Mouse (Mus musculus): ENCODE data around the gene Rgl3. TPM values are rescaled to one million over a fixed set of nuclear protein-coding genes. Genes with fewer than 3 reads are reported as not detected.

Gene Rgl3
- polyA plus RNA-seq, 1 experiment from 2014 or later: 1.3 TPM

GRCm38 (mm10) chr9:21955225-21955569, 34.0 kb downstream of the Rgl3 start:
- H3K4me2 ChIP-seq (replicated peaks): peak overlapping the region; percentile 50
- H3K9me3 ChIP-seq (ENCODE audit: control insufficient read depth, low read length): no peaks in the 10 kb centered on the region
- no peaks in the 10 kb centered on the region for H3K36me3 ChIP-seq (replicated peaks; ENCODE audit: control insufficient read depth, insufficient read depth)
- H3K4me1 ChIP-seq (replicated peaks; ENCODE audit: control insufficient read depth, insufficient read depth, low read length): peaks cover 11% of the 10 kb centered on the region
- ATAC-seq (ENCODE audit: low FRiP score) (peak; percentile 58), DNase-seq (ENCODE audit: low spot score) (no peak)
- peaks cover 13% of the 10 kb centered on the region for H3K27me3 ChIP-seq (ENCODE audit: control insufficient read depth, insufficient read depth, low read length)
- 2% methylated on average over 18 of the region's 18 CpGs for WGBS
- peak overlapping the region; percentile 80; the same call in 1 of the 2 replicates for H3K9ac ChIP-seq
- H3K27ac ChIP-seq: peak overlapping the region; percentile 97
- peak overlapping the region; percentile 64 for H3K4me3 ChIP-seq (replicated peaks; ENCODE audit: low read length)

DNA sequence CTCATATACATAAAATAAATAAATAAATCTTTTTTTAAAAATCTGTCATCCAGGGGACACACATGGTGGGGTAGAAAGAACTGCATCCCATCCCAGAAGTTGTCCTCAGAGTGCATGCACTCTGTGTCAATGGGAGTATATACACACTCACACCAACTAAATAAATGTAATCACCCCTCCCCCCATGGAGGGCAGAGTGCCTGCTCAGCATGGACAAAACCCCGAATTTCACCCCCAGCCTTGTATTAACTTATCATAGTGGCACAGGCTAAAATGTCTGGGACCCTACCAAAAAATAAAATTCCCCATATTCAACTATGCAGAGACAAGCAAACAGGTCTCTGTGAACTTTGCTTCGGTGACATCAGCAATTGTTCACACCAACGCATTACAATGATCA, 34.6 kb downstream of the Rgl3 start:
- WGBS: 77% methylated on average over 3 of the region's 3 CpGs
- Histone ChIP-seq H3K4me1 (replicated peaks; ENCODE audit: control insufficient read depth, insufficient read depth, low read length) (peaks cover 11% of the 10 kb centered on the region), H3K36me3 (replicated peaks; ENCODE audit: control insufficient read depth, insufficient read depth) (no peaks in the 10 kb centered on the region), H3K4me3 (replicated peaks; ENCODE audit: low read length) (peak overlapping the region; percentile 64; the same call in 1 of the 2 replicates), H3K9ac (peak overlapping the region; percentile 80; the same call in 1 of the 2 replicates), H3K27me3 (ENCODE audit: control insufficient read depth, insufficient read depth, low read length) (peaks cover 8% of the 10 kb centered on the region), H3K4me2 (replicated peaks) (peak overlapping the region; percentile 50; the same call in 1 of the 2 replicates), H3K27ac (no peak overlapping the region), H3K9me3 (ENCODE audit: control insufficient read depth, low read length) (no peaks in the 10 kb centered on the region)
- DNase-seq (ENCODE audit: low spot score): no peak
- ATAC-seq (ENCODE audit: low FRiP score): no peak

DNA sequence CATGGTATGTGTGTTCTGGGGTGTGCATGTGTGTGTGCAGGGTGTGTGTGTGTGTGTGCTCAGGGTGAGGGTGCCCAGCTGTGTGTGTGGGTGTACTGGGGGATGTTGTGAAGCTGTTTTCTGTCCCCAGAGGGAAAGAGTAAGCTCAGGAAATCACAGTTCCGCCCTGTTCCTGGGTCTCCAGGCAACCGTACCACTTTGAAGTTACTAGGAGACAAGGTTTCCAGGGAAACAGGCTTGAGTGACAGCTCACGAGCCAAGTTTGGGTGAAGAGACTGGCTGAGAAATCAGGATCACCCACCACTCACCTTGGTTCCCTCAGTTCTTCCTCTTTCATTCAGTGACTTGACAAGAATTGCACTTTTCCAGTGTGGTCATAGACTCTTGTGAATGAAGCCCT, 35.6 kb downstream of the Rgl3 start:
- Histone ChIP-seq H3K27ac (peak overlapping the region; percentile 5; the same call in 1 of the 2 replicates), H3K4me3 (replicated peaks; ENCODE audit: low read length) (no peak overlapping the region), H3K4me2 (replicated peaks) (no peak overlapping the region; the same call in 1 of the 2 replicates), H3K9ac (no peak overlapping the region), H3K4me1 (replicated peaks; ENCODE audit: control insufficient read depth, insufficient read depth, low read length) (peaks cover 11% of the 10 kb centered on the region), H3K27me3 (ENCODE audit: control insufficient read depth, insufficient read depth, low read length) (no peaks in the 10 kb centered on the region), H3K36me3 (replicated peaks; ENCODE audit: control insufficient read depth, insufficient read depth) (peaks cover 1% of the 10 kb centered on the region; the same call in 1 of the 2 replicates), H3K9me3 (ENCODE audit: control insufficient read depth, low read length) (no peaks in the 10 kb centered on the region)
- no peak for DNase-seq (ENCODE audit: low spot score)
- 6% methylated on average over 3 of the region's 3 CpGs for WGBS
- no peak for ATAC-seq (ENCODE audit: low FRiP score)

GRCm38 (mm10) chr9:21951977-21952376, 37.3 kb downstream of the Rgl3 start:
- WGBS: 86% methylated on average over 3 of the region's 3 CpGs
- no peak overlapping the region for H3K27ac ChIP-seq
- no peaks in the 10 kb centered on the region for H3K9me3 ChIP-seq (ENCODE audit: control insufficient read depth, low read length)
- no peak for DNase-seq (ENCODE audit: low spot score)
- H3K4me1 ChIP-seq (replicated peaks; ENCODE audit: control insufficient read depth, insufficient read depth, low read length): peaks cover 11% of the 10 kb centered on the region
- H3K4me2 ChIP-seq (replicated peaks): no peak overlapping the region
- H3K4me3 ChIP-seq (replicated peaks; ENCODE audit: low read length): no peak overlapping the region
- ATAC-seq (ENCODE audit: low FRiP score): no peak
- H3K36me3 ChIP-seq (replicated peaks; ENCODE audit: control insufficient read depth, insufficient read depth): peaks cover 18% of the 10 kb centered on the region
- no peaks in the 10 kb centered on the region for H3K27me3 ChIP-seq (ENCODE audit: control insufficient read depth, insufficient read depth, low read length)
- H3K9ac ChIP-seq: no peak overlapping the region

DNA sequence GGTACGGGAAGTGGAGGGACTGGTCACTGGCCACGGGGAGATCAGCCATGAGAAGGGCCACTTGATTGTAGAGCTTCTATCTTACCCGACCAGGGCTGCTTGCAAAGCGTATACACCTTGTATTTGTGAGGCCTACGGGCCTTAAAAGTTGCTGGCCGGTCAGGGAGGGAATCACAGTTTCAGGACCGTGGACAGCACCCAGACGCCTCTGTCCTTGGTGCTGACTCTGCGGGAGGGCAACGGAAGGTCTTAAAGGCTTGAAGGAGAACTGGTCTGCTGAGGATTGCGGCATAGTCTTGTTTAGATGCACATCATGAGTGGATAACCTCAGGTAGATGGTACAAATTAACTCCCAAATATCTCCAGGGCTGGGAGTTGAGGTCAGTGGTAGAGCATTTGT, 38.9 kb downstream of the Rgl3 start:
- no peak overlapping the region for H3K4me2 ChIP-seq (replicated peaks)
- DNase-seq (ENCODE audit: low spot score) (peak; percentile 71), ATAC-seq (ENCODE audit: low FRiP score) (no peak)
- 0 out of 2 replicates have a peak, but pooled peaks cover 6% of the 10 kb centered on the region for H3K4me1 ChIP-seq (replicated peaks; ENCODE audit: control insufficient read depth, insufficient read depth, low read length)
- no peaks in the 10 kb centered on the region for H3K27me3 ChIP-seq (ENCODE audit: control insufficient read depth, insufficient read depth, low read length)
- H3K9me3 ChIP-seq (ENCODE audit: control insufficient read depth, low read length): no peaks in the 10 kb centered on the region
- H3K36me3 ChIP-seq (replicated peaks; ENCODE audit: control insufficient read depth, insufficient read depth): peaks cover 34% of the 10 kb centered on the region
- H3K4me3 ChIP-seq (replicated peaks; ENCODE audit: low read length): no peak overlapping the region
- no peak overlapping the region for H3K27ac ChIP-seq
- H3K9ac ChIP-seq: no peak overlapping the region
- 19% methylated on average over 11 of the region's 11 CpGs for WGBS

- no peak overlapping the region for H3K27ac ChIP-seq
- peaks cover 46% of the 10 kb centered on the region for H3K36me3 ChIP-seq (replicated peaks; ENCODE audit: control insufficient read depth, insufficient read depth)
- no peak overlapping the region for H3K4me2 ChIP-seq (replicated peaks)
- H3K4me1 ChIP-seq (replicated peaks; ENCODE audit: control insufficient read depth, insufficient read depth, low read length): 0 out of 2 replicates have a peak, but pooled peaks cover 6% of the 10 kb centered on the region
- ATAC-seq (ENCODE audit: low FRiP score) (no peak), DNase-seq (ENCODE audit: low spot score) (no peak)
- no peak overlapping the region for H3K9ac ChIP-seq
- no peak overlapping the region for H3K4me3 ChIP-seq (replicated peaks; ENCODE audit: low read length)
- no peaks in the 10 kb centered on the region for H3K9me3 ChIP-seq (ENCODE audit: control insufficient read depth, low read length)
- whole genome bisulfite sequencing: 67% methylated on average over 6 of the region's 6 CpGs
- H3K27me3 ChIP-seq (ENCODE audit: control insufficient read depth, insufficient read depth, low read length): no peaks in the 10 kb centered on the region
Measured at GRCm38 (mm10) chr9:21948790-21949189, 40.5 kb downstream of the Rgl3 start.

DNA sequence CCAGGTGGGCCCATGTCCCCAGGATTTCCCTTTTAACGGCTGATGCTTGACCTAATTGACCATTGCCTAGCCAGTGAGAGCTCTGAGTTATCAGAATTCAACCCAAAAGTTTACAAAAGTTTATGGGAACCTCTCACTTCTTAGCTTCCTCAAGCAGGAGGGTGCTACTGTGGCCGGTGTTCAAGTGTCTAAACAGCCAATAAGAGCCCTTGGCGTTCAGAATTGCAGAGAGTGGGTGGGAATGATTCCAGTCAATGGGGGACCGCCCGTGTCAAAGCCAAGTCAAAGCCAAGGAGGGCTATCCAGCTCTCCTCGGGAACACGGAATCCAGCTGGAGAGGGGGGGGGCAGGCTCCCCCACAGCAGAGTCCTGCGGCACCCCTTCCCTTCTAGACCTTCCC, 41.1 kb downstream of the Rgl3 start:
- H3K9me3 ChIP-seq (ENCODE audit: control insufficient read depth, low read length): no peaks in the 10 kb centered on the region
- no peak overlapping the region for H3K9ac ChIP-seq
- DNase-seq (ENCODE audit: low spot score) (no peak), ATAC-seq (ENCODE audit: low FRiP score) (no peak)
- H3K27ac ChIP-seq: no peak overlapping the region
- 0 out of 2 replicates have a peak, but pooled peaks cover under 1% of the 10 kb centered on the region for H3K4me1 ChIP-seq (replicated peaks; ENCODE audit: control insufficient read depth, insufficient read depth, low read length)
- WGBS: 68% methylated on average over 8 of the region's 8 CpGs
- H3K4me3 ChIP-seq (replicated peaks; ENCODE audit: low read length): no peak overlapping the region
- H3K36me3 ChIP-seq (replicated peaks; ENCODE audit: control insufficient read depth, insufficient read depth): peaks cover 46% of the 10 kb centered on the region
- H3K27me3 ChIP-seq (ENCODE audit: control insufficient read depth, insufficient read depth, low read length): no peaks in the 10 kb centered on the region
- H3K4me2 ChIP-seq (replicated peaks): no peak overlapping the region

GRCm38 (mm10) chr9:21947540-21948130, 41.6 kb downstream of the Rgl3 start:
- H3K9ac ChIP-seq: no peak overlapping the region
- peaks cover 46% of the 10 kb centered on the region for H3K36me3 ChIP-seq (replicated peaks; ENCODE audit: control insufficient read depth, insufficient read depth)
- H3K4me2 ChIP-seq (replicated peaks): no peak overlapping the region
- WGBS: 11% methylated on average over 28 of the region's 28 CpGs
- H3K4me1 ChIP-seq (replicated peaks; ENCODE audit: control insufficient read depth, insufficient read depth, low read length): no peaks in the 10 kb centered on the region
- no peaks in the 10 kb centered on the region for H3K9me3 ChIP-seq (ENCODE audit: control insufficient read depth, low read length)
- no peaks in the 10 kb centered on the region for H3K27me3 ChIP-seq (ENCODE audit: control insufficient read depth, insufficient read depth, low read length)
- no peak overlapping the region for H3K4me3 ChIP-seq (replicated peaks; ENCODE audit: low read length)
- DNase-seq (ENCODE audit: low spot score): no peak
- no peak overlapping the region for H3K27ac ChIP-seq
- ATAC-seq (ENCODE audit: low FRiP score): no peak

DNA sequence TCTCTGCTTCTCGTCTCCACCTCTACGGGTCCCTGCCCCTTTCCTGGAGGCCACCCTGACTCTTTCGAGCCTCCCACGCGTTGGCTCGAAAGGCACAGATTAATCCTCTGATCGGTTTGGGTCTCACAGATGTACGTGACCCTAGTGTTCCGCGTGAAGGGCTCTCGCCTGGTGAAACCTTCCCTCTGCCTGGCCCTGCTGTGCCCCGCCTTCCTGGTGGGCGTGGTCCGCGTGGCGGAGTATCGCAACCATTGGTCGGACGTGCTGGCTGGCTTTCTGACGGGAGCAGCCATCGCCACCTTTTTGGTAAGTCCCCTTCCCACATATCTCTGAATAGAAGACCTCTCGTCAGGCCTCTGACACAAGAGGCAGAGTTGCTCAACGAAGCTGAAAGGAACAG, 45.0 kb downstream of the Rgl3 start:
- no peak overlapping the region for H3K9ac ChIP-seq
- peaks cover 68% of the 10 kb centered on the region for H3K36me3 ChIP-seq (replicated peaks; ENCODE audit: control insufficient read depth, insufficient read depth)
- H3K4me2 ChIP-seq (replicated peaks): no peak overlapping the region
- ATAC-seq (ENCODE audit: low FRiP score) (no peak), DNase-seq (ENCODE audit: low spot score) (no peak)
- no peaks in the 10 kb centered on the region for H3K27me3 ChIP-seq (ENCODE audit: control insufficient read depth, insufficient read depth, low read length)
- H3K4me1 ChIP-seq (replicated peaks; ENCODE audit: control insufficient read depth, insufficient read depth, low read length): no peaks in the 10 kb centered on the region
- WGBS: 26% methylated on average over 23 of the region's 23 CpGs
- H3K27ac ChIP-seq: no peak overlapping the region
- no peak overlapping the region for H3K4me3 ChIP-seq (replicated peaks; ENCODE audit: low read length)
- H3K9me3 ChIP-seq (ENCODE audit: control insufficient read depth, low read length): no peaks in the 10 kb centered on the region

- Histone ChIP-seq H3K27ac (no peak overlapping the region), H3K27me3 (ENCODE audit: control insufficient read depth, insufficient read depth, low read length) (no peaks in the 10 kb centered on the region), H3K4me2 (replicated peaks) (no peak overlapping the region), H3K4me1 (replicated peaks; ENCODE audit: control insufficient read depth, insufficient read depth, low read length) (peaks cover 5% of the 10 kb centered on the region), H3K36me3 (replicated peaks; ENCODE audit: control insufficient read depth, insufficient read depth) (peaks cover 67% of the 10 kb centered on the region), H3K9me3 (ENCODE audit: control insufficient read depth, low read length) (no peaks in the 10 kb centered on the region), H3K9ac (no peak overlapping the region), H3K4me3 (replicated peaks; ENCODE audit: low read length) (no peak overlapping the region)
- ATAC-seq (ENCODE audit: low FRiP score) (no peak), DNase-seq (ENCODE audit: low spot score) (no peak)
- WGBS: 55% methylated on average over 12 of the region's 12 CpGs
Measured at GRCm38 (mm10) chr9:21943638-21944037, 45.6 kb downstream of the Rgl3 start.
